Comparison of ENCODE assay signal across 8 mouse cellular contexts in genomic region chr2:170147661-170148153, GRCm38 (mm10). TPM values are rescaled to one million over a fixed set of nuclear protein-coding genes. Genes with fewer than 3 reads are reported as not detected.
DNase-seq lines count a peak whose midpoint lies in the region; ATAC-seq lines count a peak whose summit lies in the region.

Gene Zfp217, minus strand, starts transcription at chr2:170148103.

- H3K4me3 ChIP-seq in heart, embryonic 14.5 days (ENCODE audit: control insufficient read depth in 1 of 2, insufficient read depth in 1 of 2, low read depth in 1 of 2, low read length in 2 of 2), result peak within 1 kb of the TSS in 1 of 2 experiments; percentile 7; a peak in 1 of 4 replicates
- peak within 1 kb of the TSS; percentile 36 for H3K4me3 ChIP-seq in liver, embryonic 11.5 days (ENCODE audit: low read depth, low read length)
- no peak within 1 kb of the TSS for H3K4me3 ChIP-seq in stomach, embryonic 15.5 days (replicated peaks)
- no peak within 1 kb of the TSS for H3K4me3 ChIP-seq in midbrain, embryonic 16.5 days (ENCODE audit: low read depth, low read length)

- no peaks in the 10 kb centered on the region for H3K36me3 ChIP-seq in heart, embryonic 14.5 days (ENCODE audit: control insufficient read depth, insufficient read depth, low read length)
- H3K36me3 ChIP-seq in liver, embryonic 11.5 days (ENCODE audit: control insufficient read depth, insufficient read depth, low read length), result no peaks in the 10 kb centered on the region
- H3K36me3 ChIP-seq in stomach, embryonic 15.5 days, result no peaks in the 10 kb centered on the region
- H3K36me3 ChIP-seq in midbrain, embryonic 16.5 days (ENCODE audit: control insufficient read depth, insufficient read depth, low read length), result no peaks in the 10 kb centered on the region

- H3K9ac ChIP-seq in heart, embryonic 14.5 days (ENCODE audit: low read length), result peak within 1 kb of the TSS; percentile 42; the same call in 1 of the 2 replicates
- peak within 1 kb of the TSS; percentile 45; the same call in 1 of the 2 replicates for H3K9ac ChIP-seq in liver, embryonic 11.5 days (ENCODE audit: low read depth, low read length)
- no peak within 1 kb of the TSS for H3K9ac ChIP-seq in stomach, embryonic 15.5 days
- no peak within 1 kb of the TSS for H3K9ac ChIP-seq in midbrain, embryonic 16.5 days (ENCODE audit: low read depth, low read length)

- no peaks in the 10 kb centered on the region for H3K27me3 ChIP-seq in heart, embryonic 14.5 days (ENCODE audit: control insufficient read depth, insufficient read depth, low read length)
- H3K27me3 ChIP-seq in liver, embryonic 11.5 days (replicated peaks; ENCODE audit: control insufficient read depth, insufficient read depth, low read length), result no peaks in the 10 kb centered on the region
- no peaks in the 10 kb centered on the region for H3K27me3 ChIP-seq in stomach, embryonic 15.5 days (replicated peaks)
- no peaks in the 10 kb centered on the region for H3K27me3 ChIP-seq in midbrain, embryonic 16.5 days (ENCODE audit: control insufficient read depth, insufficient read depth, low read depth, low read length)

- H3K9me3 ChIP-seq in heart, embryonic 14.5 days (ENCODE audit: control insufficient read depth, low read length), result no peaks in the 10 kb centered on the region
- H3K9me3 ChIP-seq in liver, embryonic 11.5 days (ENCODE audit: control insufficient read depth, low read length), result no peaks in the 10 kb centered on the region
- H3K9me3 ChIP-seq in stomach, embryonic 15.5 days, result no peaks in the 10 kb centered on the region
- H3K9me3 ChIP-seq in midbrain, embryonic 16.5 days (replicated peaks; ENCODE audit: control insufficient read depth, low read length, poor library complexity, severe bottlenecking), result no peaks in the 10 kb centered on the region

- H3K4me2 ChIP-seq in heart, embryonic 14.5 days (ENCODE audit: low read length), result peak within 1 kb of the TSS; percentile 43
- H3K4me2 ChIP-seq in liver, embryonic 11.5 days, result peak within 1 kb of the TSS; percentile 65
- H3K4me2 ChIP-seq in stomach, embryonic 15.5 days, result peak within 1 kb of the TSS; percentile 17
- H3K4me2 ChIP-seq in midbrain, embryonic 16.5 days (ENCODE audit: low read length), result no peak within 1 kb of the TSS

- peak; percentile 81 for ATAC-seq in heart, embryonic 14.5 days (ENCODE audit: insufficient number of reproducible peaks, insufficient read depth, low FRiP score, low read depth)
- ATAC-seq in liver, embryonic 11.5 days (replicated peaks; ENCODE audit: low FRiP score), result no peak; the same call in 1 of the 2 replicates
- ATAC-seq in stomach, embryonic 15.5 days (ENCODE audit: insufficient read depth, low FRiP score, low read depth), result peak; percentile 73; the same call in 1 of the 2 replicates
- no peak for ATAC-seq in midbrain, embryonic 16.5 days

- WGBS in heart, embryonic 14.5 days, result 23% methylated on average over 14 of the region's 14 CpGs
- 27% methylated on average over 14 of the region's 14 CpGs for WGBS in liver, embryonic 11.5 days
- 33% methylated on average over 14 of the region's 14 CpGs for WGBS in stomach, embryonic 15.5 days
- WGBS in midbrain, embryonic 16.5 days, result 75% methylated on average over 14 of the region's 14 CpGs

- H3K27ac ChIP-seq in heart, embryonic 14.5 days (replicated peaks in 1 of 2; ENCODE audit: control insufficient read depth in 1 of 2, insufficient read depth in 1 of 2, low read depth in 2 of 2, low read length in 2 of 2), result peak within 1 kb of the TSS; percentile 75 to 84
- peak within 1 kb of the TSS; percentile 33 for H3K27ac ChIP-seq in liver, embryonic 11.5 days (ENCODE audit: low read depth, low read length)
- H3K27ac ChIP-seq in stomach, embryonic 15.5 days, result peak within 1 kb of the TSS; percentile 13; the same call in 1 of the 2 replicates
- no peak within 1 kb of the TSS for H3K27ac ChIP-seq in midbrain, embryonic 16.5 days (ENCODE audit: low read length)

- peak; percentile 46 for DNase-seq in embryo, embryonic 10 days (ENCODE audit: low spot score)
- no peak for DNase-seq in embryo, embryonic 11 days
- peak in 1 of 2 experiments; percentile 42 for DNase-seq in adrenal gland, postnatal 36 days
- DNase-seq in liver, embryonic 11.5 days (ENCODE audit: low spot score), result no peak
- no peak for DNase-seq in yolk sac, embryonic 10.5 days (ENCODE audit: low spot score)

- peaks cover 3 to 19% of the 10 kb centered on the region in 2 experiments for H3K4me1 ChIP-seq in heart, embryonic 14.5 days (ENCODE audit: control insufficient read depth in 2 of 2, insufficient read depth in 2 of 2, low read length in 2 of 2)
- H3K4me1 ChIP-seq in liver, embryonic 11.5 days (replicated peaks; ENCODE audit: control insufficient read depth, insufficient read depth, low read length), result peaks cover 36% of the 10 kb centered on the region
- H3K4me1 ChIP-seq in stomach, embryonic 15.5 days, result peaks cover 10% of the 10 kb centered on the region
- no peaks in the 10 kb centered on the region for H3K4me1 ChIP-seq in midbrain, embryonic 16.5 days (ENCODE audit: control insufficient read depth, insufficient read depth, low read length)

RNA-seq across cellular contexts. Expression of gene Zfp217, which starts in this region (rescaled TPM):
- total RNA-seq in adrenal gland, postnatal 36 days (2021), result 10 to 100 TPM; 23.9 to 24.2 TPM
- polyA plus RNA-seq in heart, embryonic 14.5 days (2014; fragmentation: Nextera tagmentation; extraction: Ambion mirVana), result 3.3 and 3.4 TPM in 2 replicates
- polyA plus RNA-seq in liver, embryonic 11.5 days (2014; fragmentation: Nextera tagmentation; extraction: Ambion mirVana), result 5.1 and 5.4 TPM in 2 replicates
- polyA plus RNA-seq in stomach, embryonic 15.5 days (2015; fragmentation: Nextera tagmentation; extraction: Ambion mirVana), result 3.9 and 4.0 TPM in 2 replicates
- polyA plus RNA-seq in midbrain, embryonic 16.5 days (2015; fragmentation: Nextera tagmentation; extraction: Ambion mirVana), result 0.87 and 1.0 TPM in 2 replicates

Comparison
In these comparisons a context has a peak if more than half of its experiments do, and no peak if none do; other contexts are left out.
1. ATAC-seq: peak in heart, embryonic 14.5 days (single experiment) and stomach, embryonic 15.5 days (single experiment); none in liver, embryonic 11.5 days (single experiment) and midbrain, embryonic 16.5 days (single experiment).
2. H3K9ac ChIP-seq: peak in heart, embryonic 14.5 days (single experiment) and liver, embryonic 11.5 days (single experiment); none in stomach, embryonic 15.5 days (single experiment) and midbrain, embryonic 16.5 days (single experiment).